Mouse (Mus musculus): Measurements from ENCODE around the gene Cdk1. TPM values are rescaled to one million over a fixed set of nuclear protein-coding genes. Genes with fewer than 3 reads are reported as not detected.

Gene Cdk1
- polyA plus RNA-seq, 1 experiment: 415 TPM

DNA sequence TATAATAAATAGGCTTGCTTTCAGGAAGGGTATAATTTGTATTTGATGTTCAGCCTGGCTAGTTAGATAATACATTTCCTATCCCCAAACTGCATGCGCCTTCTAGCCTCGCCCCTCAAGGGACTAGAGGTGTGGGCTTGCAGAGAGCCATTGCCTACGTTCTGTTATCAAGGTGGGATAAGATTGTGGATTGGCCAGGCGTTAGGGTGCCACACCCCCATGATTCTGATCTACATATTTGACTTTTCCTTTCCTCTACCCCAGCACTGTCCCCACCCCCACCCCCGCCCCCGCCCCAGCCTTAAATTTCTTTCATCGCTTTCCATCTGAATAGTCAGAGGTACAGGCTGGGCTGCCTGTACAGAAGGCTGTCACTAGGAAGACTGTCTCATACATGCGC is 34.0 kb upstream of the Cdk1 start:
- Histone ChIP-seq H3K4me1 (ENCODE audit: control insufficient read depth, insufficient read depth, low read length) (peaks cover 2% of the 10 kb centered on the region), H3K36me3 (ENCODE audit: control insufficient read depth, insufficient read depth, low read length, poor library complexity, severe bottlenecking) (no peaks in the 10 kb centered on the region), H3K27ac (ENCODE audit: insufficient read depth, low read length) (no peak overlapping the region), H3K9ac (ENCODE audit: low read depth, poor library complexity, severe bottlenecking) (no peak overlapping the region), H3K4me3 (ENCODE audit: low read depth, low read length) (no peak overlapping the region), H3K27me3 (ENCODE audit: control insufficient read depth, insufficient read depth, low read length, poor library complexity, severe bottlenecking) (no peaks in the 10 kb centered on the region), H3K9me3 (replicated peaks; ENCODE audit: control insufficient read depth, insufficient read depth, low read length, poor library complexity, severe bottlenecking) (no peaks in the 10 kb centered on the region)
- TF ChIP-seq EP300 (IDR thresholded peaks at IDR 0.05; ENCODE audit: insufficient read depth, low read depth, low read length) (no peak), CTCF (IDR thresholded peaks at IDR 0.05; ENCODE audit: low read depth, low read length) (no peak), POLR2A (IDR thresholded peaks at IDR 0.05; ENCODE audit: insufficient read depth, low read length) (no peak)

DNA sequence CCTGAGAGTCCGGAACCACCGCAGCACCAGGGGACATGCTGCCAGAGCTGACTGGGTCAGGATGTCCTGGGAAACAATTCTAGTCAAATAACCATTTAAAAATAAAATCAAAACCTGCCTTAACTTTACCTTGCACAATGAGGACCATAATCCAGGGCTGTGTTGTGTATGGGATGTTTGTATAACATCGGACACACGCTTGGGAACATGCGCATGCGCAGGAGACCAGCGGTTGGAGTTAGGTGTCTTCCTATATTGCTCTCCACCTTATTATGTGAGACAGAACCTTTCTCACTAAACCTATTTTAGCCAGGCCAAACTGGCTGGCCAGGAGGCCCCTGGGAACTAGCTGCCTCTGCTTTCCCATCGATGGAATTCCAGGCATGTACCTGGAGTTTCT is 32.4 kb upstream of the Cdk1 start:
- Histone ChIP-seq H3K27ac (ENCODE audit: insufficient read depth, low read length) (no peak overlapping the region), H3K36me3 (ENCODE audit: control insufficient read depth, insufficient read depth, low read length, poor library complexity, severe bottlenecking) (no peaks in the 10 kb centered on the region), H3K4me3 (ENCODE audit: low read depth, low read length) (no peak overlapping the region), H3K9ac (ENCODE audit: low read depth, poor library complexity, severe bottlenecking) (no peak overlapping the region), H3K27me3 (ENCODE audit: control insufficient read depth, insufficient read depth, low read length, poor library complexity, severe bottlenecking) (no peaks in the 10 kb centered on the region), H3K4me1 (ENCODE audit: control insufficient read depth, insufficient read depth, low read length) (peaks cover 2% of the 10 kb centered on the region), H3K9me3 (replicated peaks; ENCODE audit: control insufficient read depth, insufficient read depth, low read length, poor library complexity, severe bottlenecking) (no peaks in the 10 kb centered on the region)
- no peak for TF ChIP-seq POLR2A (IDR thresholded peaks at IDR 0.05; ENCODE audit: insufficient read depth, low read length)

DNA sequence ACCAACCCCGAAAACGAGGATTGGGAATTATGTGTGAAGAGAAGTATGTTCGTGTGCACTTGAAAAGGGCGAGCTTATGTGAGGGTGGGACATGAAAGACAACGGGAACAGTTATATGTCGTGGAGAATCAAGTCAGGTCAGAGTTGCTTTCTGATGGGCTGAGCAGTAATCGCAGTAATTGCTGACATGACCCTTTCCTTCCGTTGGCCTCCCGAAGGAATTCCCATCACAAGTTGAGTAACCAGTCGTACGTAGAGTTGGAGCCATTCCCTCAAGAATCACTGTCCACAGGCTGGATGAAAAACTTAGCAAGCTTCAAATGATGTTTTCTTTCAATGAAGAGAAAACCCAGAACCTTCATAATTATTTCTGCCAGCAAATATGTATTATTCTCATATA is 31.9 kb upstream of the Cdk1 start:
- H3K9me3 ChIP-seq (replicated peaks; ENCODE audit: control insufficient read depth, insufficient read depth, low read length, poor library complexity, severe bottlenecking): no peaks in the 10 kb centered on the region
- H3K4me1 ChIP-seq (ENCODE audit: control insufficient read depth, insufficient read depth, low read length): peaks cover 2% of the 10 kb centered on the region
- TF ChIP-seq POLR2A (IDR thresholded peaks at IDR 0.05; ENCODE audit: insufficient read depth, low read length): no peak
- TF ChIP-seq EP300 (IDR thresholded peaks at IDR 0.05; ENCODE audit: insufficient read depth, low read depth, low read length): no peak
- no peak for TF ChIP-seq CTCF (IDR thresholded peaks at IDR 0.05; ENCODE audit: low read depth, low read length)
- no peaks in the 10 kb centered on the region for H3K36me3 ChIP-seq (ENCODE audit: control insufficient read depth, insufficient read depth, low read length, poor library complexity, severe bottlenecking)
- no peak overlapping the region for H3K27ac ChIP-seq (ENCODE audit: insufficient read depth, low read length)
- no peak overlapping the region for H3K9ac ChIP-seq (ENCODE audit: low read depth, poor library complexity, severe bottlenecking)
- no peak overlapping the region for H3K4me3 ChIP-seq (ENCODE audit: low read depth, low read length)
- H3K27me3 ChIP-seq (ENCODE audit: control insufficient read depth, insufficient read depth, low read length, poor library complexity, severe bottlenecking): no peaks in the 10 kb centered on the region

DNA sequence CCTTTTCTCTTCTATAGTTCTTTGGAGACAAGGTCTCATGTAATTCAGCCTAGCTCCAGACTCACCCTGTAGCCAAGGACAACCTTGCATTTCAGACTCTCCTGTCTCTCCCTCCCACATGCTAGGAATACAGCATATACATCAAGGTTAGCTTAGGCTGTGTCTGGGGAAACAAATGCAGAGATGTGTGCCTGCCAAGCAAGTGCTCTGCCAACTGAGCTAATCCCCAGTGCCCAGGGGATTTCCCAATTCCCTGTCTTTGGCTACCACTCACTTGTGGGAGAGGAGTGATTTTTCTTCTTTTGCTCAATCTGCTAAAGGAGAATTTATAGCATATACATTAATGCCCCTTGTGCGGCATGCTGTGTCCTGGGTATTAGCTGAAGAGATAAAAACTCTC is 30.4 kb upstream of the Cdk1 start:
- no peaks in the 10 kb centered on the region for H3K9me3 ChIP-seq (replicated peaks; ENCODE audit: control insufficient read depth, insufficient read depth, low read length, poor library complexity, severe bottlenecking)
- no peak overlapping the region for H3K27ac ChIP-seq (ENCODE audit: insufficient read depth, low read length)
- TF ChIP-seq CTCF (IDR thresholded peaks at IDR 0.05; ENCODE audit: low read depth, low read length): no peak
- TF ChIP-seq EP300 (IDR thresholded peaks at IDR 0.05; ENCODE audit: insufficient read depth, low read depth, low read length): no peak
- TF ChIP-seq POLR2A (IDR thresholded peaks at IDR 0.05; ENCODE audit: insufficient read depth, low read length): no peak
- no peak overlapping the region for H3K4me3 ChIP-seq (ENCODE audit: low read depth, low read length)
- peaks cover 2% of the 10 kb centered on the region for H3K4me1 ChIP-seq (ENCODE audit: control insufficient read depth, insufficient read depth, low read length)
- H3K27me3 ChIP-seq (ENCODE audit: control insufficient read depth, insufficient read depth, low read length, poor library complexity, severe bottlenecking): no peaks in the 10 kb centered on the region
- no peak overlapping the region for H3K9ac ChIP-seq (ENCODE audit: low read depth, poor library complexity, severe bottlenecking)
- H3K36me3 ChIP-seq (ENCODE audit: control insufficient read depth, insufficient read depth, low read length, poor library complexity, severe bottlenecking): no peaks in the 10 kb centered on the region

DNA sequence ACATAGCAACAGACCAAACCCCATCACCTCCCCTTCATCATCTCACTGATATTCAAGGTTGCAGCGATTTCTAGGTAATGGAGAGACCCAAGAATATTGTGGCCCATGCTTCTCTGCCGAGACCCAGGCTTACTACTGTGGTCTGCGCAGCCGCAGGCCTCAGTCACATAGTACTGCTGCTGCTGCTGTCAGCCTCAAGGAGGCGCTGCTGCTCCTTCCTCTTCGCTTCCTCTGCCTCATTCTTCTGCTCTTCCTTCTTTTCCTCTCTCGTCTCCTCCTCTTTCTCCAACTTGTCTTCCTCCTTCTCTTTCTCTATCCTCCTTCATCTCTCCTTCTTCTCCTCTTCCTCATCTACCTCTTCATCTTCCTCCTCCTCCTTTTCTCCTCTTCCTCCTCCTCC is 22.4 kb upstream of the Cdk1 start:
- no peak overlapping the region for H3K27ac ChIP-seq (ENCODE audit: insufficient read depth, low read length)
- peak; percentile 98 for TF ChIP-seq CTCF (IDR thresholded peaks at IDR 0.05; ENCODE audit: low read depth, low read length)
- no peak for TF ChIP-seq EP300 (IDR thresholded peaks at IDR 0.05; ENCODE audit: insufficient read depth, low read depth, low read length)
- TF ChIP-seq POLR2A (IDR thresholded peaks at IDR 0.05; ENCODE audit: insufficient read depth, low read length): no peak
- no peak overlapping the region for H3K9ac ChIP-seq (ENCODE audit: low read depth, poor library complexity, severe bottlenecking)

DNA sequence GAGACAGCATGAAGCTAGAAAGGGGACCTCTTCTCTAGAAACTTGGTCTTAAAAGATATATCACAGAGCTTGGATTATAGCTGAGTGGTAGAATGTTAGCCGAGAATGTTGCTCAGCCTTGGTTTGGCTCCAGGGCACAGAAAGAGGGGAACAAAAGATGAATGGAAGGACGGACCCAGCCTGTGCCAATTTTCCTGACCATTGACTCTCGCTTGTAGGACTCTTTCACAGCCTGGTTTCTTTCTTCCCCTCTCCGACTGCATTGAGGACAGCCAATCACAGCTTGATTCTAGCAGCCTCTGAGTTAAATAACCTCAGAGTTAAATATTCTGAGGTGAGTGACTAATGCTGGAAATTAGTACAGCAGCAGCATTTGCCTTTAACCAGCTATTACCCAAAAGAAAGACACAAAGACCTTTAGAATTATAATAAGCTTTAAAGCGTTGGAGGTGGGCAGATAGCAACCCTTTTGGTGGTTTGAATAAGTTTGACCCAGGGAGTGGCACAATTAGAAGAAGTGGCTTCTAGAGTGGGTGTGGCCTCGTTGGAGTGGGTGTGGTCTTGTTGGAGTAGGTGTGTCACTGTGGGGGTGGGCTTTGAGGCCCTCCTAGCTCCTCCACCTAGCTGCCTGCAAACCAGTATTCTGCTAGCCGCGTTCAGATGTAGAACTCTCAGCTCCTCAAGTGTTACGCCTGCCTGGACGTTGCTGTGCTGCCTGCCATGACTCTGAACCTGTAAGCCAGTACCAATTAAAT is 21.2 kb upstream of the Cdk1 start:
- no peak overlapping the region for H3K27ac ChIP-seq (ENCODE audit: insufficient read depth, low read length)
- H3K27me3 ChIP-seq (ENCODE audit: control insufficient read depth, insufficient read depth, low read length, poor library complexity, severe bottlenecking): no peaks in the 10 kb centered on the region
- no peak overlapping the region; the same call in 1 of the 2 replicates for H3K4me3 ChIP-seq (ENCODE audit: low read depth, low read length)
- no peaks in the 10 kb centered on the region for H3K4me1 ChIP-seq (ENCODE audit: control insufficient read depth, insufficient read depth, low read length)
- no peak overlapping the region for H3K9ac ChIP-seq (ENCODE audit: low read depth, poor library complexity, severe bottlenecking)
- no peaks in the 10 kb centered on the region for H3K36me3 ChIP-seq (ENCODE audit: control insufficient read depth, insufficient read depth, low read length, poor library complexity, severe bottlenecking)
- H3K9me3 ChIP-seq (replicated peaks; ENCODE audit: control insufficient read depth, insufficient read depth, low read length, poor library complexity, severe bottlenecking): no peaks in the 10 kb centered on the region; the same call in 1 of the 2 replicates
- no peak for TF ChIP-seq EP300 (IDR thresholded peaks at IDR 0.05; ENCODE audit: insufficient read depth, low read depth, low read length)
- TF ChIP-seq CTCF (IDR thresholded peaks at IDR 0.05; ENCODE audit: low read depth, low read length): no peak
- no peak for TF ChIP-seq POLR2A (IDR thresholded peaks at IDR 0.05; ENCODE audit: insufficient read depth, low read length)

More for the DNA sequence above, 22.4 kb upstream of the Cdk1 start:
- Histone ChIP-seq H3K9me3 (replicated peaks; ENCODE audit: control insufficient read depth, insufficient read depth, low read length, poor library complexity, severe bottlenecking) (no peaks in the 10 kb centered on the region; the same call in 1 of the 2 replicates), H3K4me1 (ENCODE audit: control insufficient read depth, insufficient read depth, low read length) (no peaks in the 10 kb centered on the region), H3K27me3 (ENCODE audit: control insufficient read depth, insufficient read depth, low read length, poor library complexity, severe bottlenecking) (no peaks in the 10 kb centered on the region), H3K4me3 (ENCODE audit: low read depth, low read length) (no peak overlapping the region), H3K36me3 (ENCODE audit: control insufficient read depth, insufficient read depth, low read length, poor library complexity, severe bottlenecking) (no peaks in the 10 kb centered on the region)
